Mouse (Mus musculus) liver, embryonic 12.5 days (tissue): Measurements from ENCODE around the gene P3h2. TPM values are rescaled to one million over a fixed set of nuclear protein-coding genes. Genes with fewer than 3 reads are reported as not detected.

Experiments
- ATAC-seq: fragments of 200-750 bp; cut with Nextera tagmentation; 2 replicates; pipeline ENCODE4 v1.8.0; 2017; ENCODE audit warnings: moderate number of reproducible peaks, mild to moderate bottlenecking, moderate library complexity
- H3K27ac ChIP-seq: fragments of 300-500 bp; sonication (generic); 2 replicates; pipeline ENCODE4 v1.5.1; 2016; ENCODE audit warnings: mild to moderate bottlenecking
- H3K27me3 ChIP-seq: fragments of 300-500 bp; sonication (generic); replicated peaks from 2 replicates; pipeline ENCODE4 v1.6.1; 2016; ENCODE audit warnings: mild to moderate bottlenecking, moderate library complexity
- H3K36me3 ChIP-seq: fragments of 300-500 bp; sonication (generic); 2 replicates; pipeline ENCODE4 v1.6.1; 2016; ENCODE audit warnings: mild to moderate bottlenecking, moderate library complexity
- H3K4me1 ChIP-seq: fragments of 300-500 bp; sonication (generic); 2 replicates; pipeline ENCODE4 v1.6.1; 2016
- H3K4me2 ChIP-seq: fragments of 300-500 bp; sonication (generic); 2 replicates; pipeline ENCODE4 v1.6.1; 2016; ENCODE audit warnings: mild to moderate bottlenecking, moderate library complexity
- H3K4me3 ChIP-seq: fragments of 300-500 bp; sonication (generic); 2 replicates; pipeline ENCODE4 v1.5.1; 2016; ENCODE audit warnings: mild to moderate bottlenecking, moderate library complexity
- H3K9ac ChIP-seq: fragments of 300-500 bp; sonication (generic); 2 replicates; pipeline ENCODE4 v1.6.1; 2016; ENCODE audit warnings: mild to moderate bottlenecking, moderate library complexity
- H3K9me3 ChIP-seq: fragments of 300-500 bp; sonication (generic); replicated peaks from 2 replicates; pipeline ENCODE4 v1.6.1; 2016; ENCODE audit warnings: mild to moderate bottlenecking, moderate library complexity
- WGBS: fragments of 180-500 bp; shearing (Covaris S2); methylation state at CpG from one replicate; pipeline ENCODE4 v1.1.7; 2016; ENCODE audit not compliant: insufficient replicate concordance; 5-methylcytosine and 5-hydroxymethylcytosine counted together
- polyA plus RNA-seq: library from polyadenylated mRNA; unstranded; fragments of >200 nt; fragmentation: Nextera tagmentation; extraction: Ambion mirVana; gene quantifications from 2 replicates; pipeline ENCODE4 v1.2.1, GENCODE M21; 2016

Gene P3h2
- polyA plus RNA-seq, 1 experiment from 2014 or later: 2.0 TPM

DNA sequence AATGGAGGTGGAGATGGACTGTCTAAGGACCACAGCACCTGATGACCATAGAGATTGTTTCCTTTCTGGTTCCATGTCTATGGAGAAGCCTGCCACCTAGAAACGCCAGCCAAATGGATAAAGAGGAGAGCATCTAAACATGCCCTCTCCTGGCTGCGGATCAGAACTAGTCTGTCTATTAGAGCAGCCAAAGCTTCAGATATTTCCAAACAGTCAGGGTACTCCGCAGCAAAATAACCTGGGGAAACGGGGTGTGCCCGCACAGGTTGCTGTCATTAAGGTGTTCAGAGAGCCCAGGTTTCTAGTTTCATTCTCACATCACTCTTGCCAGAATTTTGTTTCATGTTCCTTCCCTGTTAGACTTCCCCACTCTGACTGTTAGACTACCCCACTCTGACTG is 16.6 kb downstream of the P3h2 start:
- Histone ChIP-seq H3K9ac (no peak overlapping the region), H3K4me3 (no peak overlapping the region), H3K27ac (no peak overlapping the region), H3K4me2 (no peak overlapping the region), H3K36me3 (no peaks in the 10 kb centered on the region), H3K9me3 (no peaks in the 10 kb centered on the region), H3K4me1 (no peaks in the 10 kb centered on the region), H3K27me3 (no peaks in the 10 kb centered on the region)
- 74% methylated on average over 5 of the region's 5 CpGs for WGBS
- no peak for ATAC-seq

- no peak overlapping the region for H3K4me3 ChIP-seq
- H3K36me3 ChIP-seq: no peaks in the 10 kb centered on the region
- ATAC-seq: no peak
- H3K4me1 ChIP-seq: no peaks in the 10 kb centered on the region
- H3K27ac ChIP-seq: no peak overlapping the region
- no peaks in the 10 kb centered on the region for H3K9me3 ChIP-seq
- H3K9ac ChIP-seq: no peak overlapping the region
- no peaks in the 10 kb centered on the region for H3K27me3 ChIP-seq
- WGBS: 79% methylated on average over 1 of the region's 1 CpGs
- no peak overlapping the region for H3K4me2 ChIP-seq
Measured at GRCm38 (mm10) chr16:26088240-26088639, 17.3 kb downstream of the P3h2 start.

GRCm38 (mm10) chr16:26086955-26087354 is 18.6 kb downstream of the P3h2 start:
- H3K9me3 ChIP-seq: no peaks in the 10 kb centered on the region
- no peak overlapping the region for H3K4me3 ChIP-seq
- H3K36me3 ChIP-seq: no peaks in the 10 kb centered on the region
- no peak overlapping the region for H3K4me2 ChIP-seq
- H3K27me3 ChIP-seq: no peaks in the 10 kb centered on the region
- 86% methylated on average over 1 of the region's 1 CpGs for WGBS
- no peak overlapping the region for H3K9ac ChIP-seq
- H3K4me1 ChIP-seq: no peaks in the 10 kb centered on the region
- no peak for ATAC-seq
- no peak overlapping the region for H3K27ac ChIP-seq

DNA sequence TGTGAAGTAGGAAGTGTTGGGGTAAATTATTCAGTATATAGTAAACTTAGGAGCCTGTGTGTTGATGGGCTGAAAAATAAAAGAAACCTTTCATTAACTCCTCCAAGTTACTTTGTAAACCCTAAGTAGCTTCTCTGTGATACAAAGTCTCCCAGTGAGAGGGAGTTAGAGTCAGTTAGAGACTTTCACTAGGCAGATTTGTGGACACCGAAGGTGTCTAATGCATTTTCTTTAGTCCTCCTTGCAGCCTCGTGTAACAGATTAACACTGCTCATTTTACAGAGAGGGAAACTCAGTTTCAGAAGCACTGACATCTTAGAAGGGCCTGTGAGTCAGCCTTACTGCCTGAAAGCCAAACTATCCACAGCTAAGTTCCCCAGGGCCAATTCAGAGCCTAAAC is 20.4 kb downstream of the P3h2 start:
- H3K36me3 ChIP-seq: no peaks in the 10 kb centered on the region
- no peaks in the 10 kb centered on the region for H3K4me1 ChIP-seq
- no peaks in the 10 kb centered on the region for H3K9me3 ChIP-seq
- WGBS: 53% methylated on average over 2 of the region's 2 CpGs
- no peaks in the 10 kb centered on the region for H3K27me3 ChIP-seq
- no peak overlapping the region for H3K4me2 ChIP-seq
- no peak overlapping the region for H3K4me3 ChIP-seq
- H3K27ac ChIP-seq: no peak overlapping the region
- no peak overlapping the region for H3K9ac ChIP-seq
- ATAC-seq: no peak

GRCm38 (mm10) chr16:26082831-26083230 is 22.8 kb downstream of the P3h2 start:
- H3K4me1 ChIP-seq: 0 out of 2 replicates have a peak, but pooled peaks cover 3% of the 10 kb centered on the region
- no peak for ATAC-seq
- WGBS: 60% methylated on average over 1 of the region's 1 CpGs

GRCm38 (mm10) chr16:26082391-26082790 is 23.2 kb downstream of the P3h2 start:
- Histone ChIP-seq H3K27ac (no peak overlapping the region), H3K4me3 (no peak overlapping the region), H3K9me3 (no peaks in the 10 kb centered on the region), H3K36me3 (no peaks in the 10 kb centered on the region), H3K9ac (no peak overlapping the region), H3K4me1 (0 out of 2 replicates have a peak, but pooled peaks cover 5% of the 10 kb centered on the region), H3K27me3 (no peaks in the 10 kb centered on the region), H3K4me2 (no peak overlapping the region)
- ATAC-seq: no peak

More at GRCm38 (mm10) chr16:26082831-26083230, 22.8 kb downstream of the P3h2 start:
- H3K9me3 ChIP-seq: no peaks in the 10 kb centered on the region
- H3K9ac ChIP-seq: no peak overlapping the region
- no peaks in the 10 kb centered on the region for H3K27me3 ChIP-seq
- H3K4me3 ChIP-seq: no peak overlapping the region
- H3K27ac ChIP-seq: no peak overlapping the region
- H3K36me3 ChIP-seq: no peaks in the 10 kb centered on the region
- no peak overlapping the region for H3K4me2 ChIP-seq

DNA sequence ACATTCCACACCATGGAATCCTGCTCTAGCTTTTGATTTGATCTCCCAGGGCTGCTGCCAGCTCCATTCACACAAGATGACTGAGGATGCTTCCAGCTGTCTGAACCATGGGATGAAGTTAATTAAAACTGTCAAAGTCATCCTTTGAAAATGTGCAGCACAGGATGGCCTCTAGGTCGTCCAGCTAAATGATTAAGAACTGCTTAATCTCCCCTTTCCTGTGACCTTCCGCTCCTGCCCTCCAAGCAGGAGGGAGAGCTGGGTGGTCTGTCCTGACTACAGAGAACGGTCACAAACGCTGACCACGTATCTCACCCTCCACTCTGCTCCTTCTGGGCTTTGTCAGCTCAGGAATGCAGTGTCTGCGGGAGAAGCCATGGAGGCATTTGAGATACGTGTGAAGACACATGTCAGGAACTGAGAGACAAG is 26.6 kb downstream of the P3h2 start:
- Histone ChIP-seq H3K4me3 (no peak overlapping the region), H3K9ac (no peak overlapping the region), H3K4me2 (no peak overlapping the region), H3K36me3 (no peaks in the 10 kb centered on the region), H3K27me3 (no peaks in the 10 kb centered on the region), H3K4me1 (0 out of 2 replicates have a peak, but pooled peaks cover 5% of the 10 kb centered on the region), H3K9me3 (no peaks in the 10 kb centered on the region), H3K27ac (no peak overlapping the region)
- WGBS: 27% methylated on average over 7 of the region's 7 CpGs
- ATAC-seq: no peak

DNA sequence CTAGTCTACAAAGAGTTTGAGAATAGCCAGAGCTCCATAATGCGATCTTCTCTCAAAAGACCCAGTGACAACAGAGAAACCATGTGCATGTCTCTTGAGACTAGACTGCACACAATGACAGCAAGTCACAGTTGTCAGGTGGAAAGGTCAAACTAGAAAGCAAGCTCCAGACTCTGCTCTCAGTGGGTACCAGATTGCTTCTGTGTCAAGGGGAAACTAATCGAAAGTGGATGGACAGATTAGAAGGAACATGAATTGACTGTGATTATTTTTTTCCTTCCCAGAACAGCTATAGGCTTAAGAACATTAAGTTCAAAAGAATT is 27.5 kb downstream of the P3h2 start:
- 60% methylated on average over 2 of the region's 2 CpGs for WGBS
- no peak overlapping the region for H3K9ac ChIP-seq

GRCm38 (mm10) chr16:26077246-26078099 is 28.1 kb downstream of the P3h2 start:
- no peak for ATAC-seq
- 71% methylated on average over 10 of the region's 10 CpGs for WGBS
- 0 out of 2 replicates have a peak, but pooled peaks cover 5% of the 10 kb centered on the region for H3K4me1 ChIP-seq
- H3K4me3 ChIP-seq: no peak overlapping the region
- H3K9me3 ChIP-seq: no peaks in the 10 kb centered on the region
- no peak overlapping the region for H3K9ac ChIP-seq
- H3K4me2 ChIP-seq: no peak overlapping the region
- no peak overlapping the region for H3K27ac ChIP-seq
- H3K36me3 ChIP-seq: no peaks in the 10 kb centered on the region
- no peaks in the 10 kb centered on the region for H3K27me3 ChIP-seq

More for the DNA sequence above, 27.5 kb downstream of the P3h2 start:
- Histone ChIP-seq H3K9me3 (no peaks in the 10 kb centered on the region), H3K4me3 (no peak overlapping the region), H3K27me3 (no peaks in the 10 kb centered on the region), H3K27ac (no peak overlapping the region), H3K36me3 (no peaks in the 10 kb centered on the region), H3K4me1 (0 out of 2 replicates have a peak, but pooled peaks cover 5% of the 10 kb centered on the region), H3K4me2 (no peak overlapping the region)
- no peak for ATAC-seq

DNA sequence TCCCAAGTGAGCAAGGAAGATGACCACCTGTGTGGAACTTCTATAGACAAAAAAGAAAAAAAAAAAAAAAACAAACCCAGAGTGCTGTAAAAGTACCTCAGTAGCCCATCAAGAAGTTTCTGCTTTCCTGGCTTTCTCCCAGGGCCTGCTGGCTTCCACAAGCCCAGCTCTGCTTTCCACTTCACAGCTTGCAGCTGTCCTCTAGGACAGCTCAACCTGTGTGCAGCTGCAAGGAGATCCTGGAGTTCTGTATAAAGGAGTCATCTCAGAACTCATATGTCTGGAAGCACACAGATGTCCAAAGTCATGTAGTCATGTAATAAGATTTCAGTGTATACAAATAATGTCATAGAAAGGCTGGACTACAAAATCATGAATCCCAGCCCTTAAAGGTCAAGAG is 30.5 kb downstream of the P3h2 start:
- 0 out of 2 replicates have a peak, but pooled peaks cover 5% of the 10 kb centered on the region for H3K4me1 ChIP-seq
- no peaks in the 10 kb centered on the region for H3K9me3 ChIP-seq
- H3K27ac ChIP-seq: no peak overlapping the region
- H3K9ac ChIP-seq: no peak overlapping the region
- no peak overlapping the region for H3K4me2 ChIP-seq
- H3K4me3 ChIP-seq: no peak overlapping the region
- no peak for ATAC-seq
- no peaks in the 10 kb centered on the region for H3K27me3 ChIP-seq
- no peaks in the 10 kb centered on the region for H3K36me3 ChIP-seq

DNA sequence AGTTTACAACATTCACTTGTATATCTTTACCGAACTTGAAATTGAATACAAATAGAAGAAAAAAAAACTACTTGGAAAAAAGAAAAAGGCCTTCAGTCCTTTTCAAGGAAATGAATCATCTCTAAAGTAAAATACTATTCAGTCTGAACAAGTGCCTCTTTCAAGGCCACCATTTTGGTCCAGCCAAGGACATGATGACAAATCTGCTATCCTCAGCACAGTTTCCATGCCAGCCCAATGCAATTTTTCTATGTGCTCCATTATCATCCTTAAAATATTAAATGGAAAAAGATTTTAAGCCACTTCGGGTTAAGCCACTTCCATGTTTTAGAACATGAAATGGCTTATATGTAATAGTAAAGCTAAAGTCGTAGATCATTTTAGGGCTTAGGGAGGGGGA is 35.2 kb downstream of the P3h2 start:
- Histone ChIP-seq H3K27me3 (no peaks in the 10 kb centered on the region), H3K9ac (no peak overlapping the region), H3K27ac (no peak overlapping the region), H3K4me1 (no peaks in the 10 kb centered on the region), H3K4me3 (no peak overlapping the region), H3K36me3 (no peaks in the 10 kb centered on the region), H3K9me3 (no peaks in the 10 kb centered on the region), H3K4me2 (no peak overlapping the region)
- 68% methylated on average over 3 of the region's 3 CpGs for WGBS
- no peak for ATAC-seq

DNA sequence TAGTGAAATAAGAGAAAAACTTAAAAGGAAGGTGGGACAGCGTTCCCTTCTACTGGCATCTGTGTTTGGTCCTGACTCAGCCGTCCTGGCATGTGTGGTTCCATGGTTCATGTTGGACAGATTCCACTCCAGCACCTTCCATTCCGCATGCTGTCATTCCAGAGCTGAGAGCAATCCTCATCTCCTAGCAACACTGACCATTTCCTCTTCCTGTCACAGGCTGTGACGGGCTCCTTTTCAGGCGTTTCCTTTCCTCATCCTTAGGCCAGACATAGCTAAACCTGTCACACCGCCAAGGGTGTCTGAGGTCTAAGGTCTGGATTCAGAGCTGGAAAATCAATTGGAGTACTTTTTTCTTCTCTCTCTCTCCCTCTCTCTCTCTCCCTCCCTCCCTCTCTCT is 40.5 kb downstream of the P3h2 start:
- no peak overlapping the region for H3K4me3 ChIP-seq
- no peak overlapping the region for H3K9ac ChIP-seq
- no peak overlapping the region for H3K27ac ChIP-seq
- no peaks in the 10 kb centered on the region for H3K9me3 ChIP-seq
- no peaks in the 10 kb centered on the region for H3K27me3 ChIP-seq
- 28% methylated on average over 6 of the region's 6 CpGs for WGBS
- ATAC-seq: no peak
- H3K4me1 ChIP-seq: no peaks in the 10 kb centered on the region
- H3K4me2 ChIP-seq: no peak overlapping the region
- H3K36me3 ChIP-seq: no peaks in the 10 kb centered on the region
